Mouse (Mus musculus): ENCODE measurements around the gene Strn. TPM values are rescaled to one million over a fixed set of nuclear protein-coding genes. Genes with fewer than 3 reads are reported as not detected.
A peak's percentile ranks its signal among the peaks of the same experiment; 100 is the strongest.

The Strn gene
- polyA plus RNA-seq, 1 experiment from 2014 or later, result 7.8 TPM

DNA sequence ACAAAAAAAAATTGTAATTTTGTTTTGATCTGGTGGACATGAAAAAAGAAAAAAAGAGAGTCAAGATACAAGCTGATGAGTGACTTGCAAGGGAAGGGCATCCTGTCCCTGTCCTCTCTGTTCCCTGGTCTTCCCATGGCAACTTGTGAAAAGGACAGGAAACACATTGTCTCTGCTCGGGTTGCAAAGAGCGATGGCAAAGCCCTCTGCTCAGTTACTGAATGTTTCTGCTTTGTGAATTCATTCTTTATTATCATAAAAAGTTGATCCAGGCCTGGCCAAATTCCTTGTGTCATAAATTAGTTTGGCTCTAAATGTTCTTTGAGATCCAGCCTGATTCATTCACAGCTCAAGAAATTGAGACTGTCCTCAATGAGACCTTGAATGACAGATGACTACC, 775 bp upstream of the Strn start:
- H3K4me1 ChIP-seq, result peaks cover 14% of the 10 kb centered on the region
- no peaks in the 10 kb centered on the region for H3K36me3 ChIP-seq
- no peak overlapping the region for H3K27ac ChIP-seq
- no peak overlapping the region for H3K9ac ChIP-seq
- WGBS, result 32% methylated on average over 2 of the region's 2 CpGs
- no peaks in the 10 kb centered on the region for H3K9me3 ChIP-seq (replicated peaks)
- H3K4me3 ChIP-seq, result no peak overlapping the region
- H3K4me2 ChIP-seq (replicated peaks), result no peak overlapping the region
- no peaks in the 10 kb centered on the region; the same call in 1 of the 2 replicates for H3K27me3 ChIP-seq
- no peak for ATAC-seq (ENCODE audit: low FRiP score)

DNA sequence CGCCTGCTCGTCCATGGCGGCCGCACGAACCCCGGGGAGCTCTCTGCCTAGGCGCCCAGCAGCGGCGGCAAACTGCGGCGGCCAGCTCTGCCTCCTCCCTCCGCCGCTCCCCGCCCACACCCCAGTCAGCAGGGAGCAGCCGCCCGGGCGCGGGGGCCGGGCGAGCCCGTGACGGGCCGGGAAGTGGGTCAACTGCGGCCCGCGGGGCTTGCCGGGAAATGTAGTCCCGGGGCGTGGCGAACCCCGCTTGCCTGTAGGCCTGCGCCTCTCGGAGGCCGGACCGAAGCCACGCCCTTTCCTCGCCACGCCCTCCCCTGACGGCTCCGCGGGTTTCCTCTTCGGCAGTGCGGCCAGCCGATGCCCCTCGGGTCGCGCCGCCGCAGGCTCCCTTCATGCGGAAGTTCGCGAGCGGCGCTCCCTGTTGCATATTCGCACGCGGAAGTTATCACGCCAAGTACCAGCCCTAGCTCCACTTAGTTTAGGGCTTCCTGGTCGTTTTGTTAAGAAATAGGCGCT, 465 bp downstream of the Strn start:
- Histone ChIP-seq H3K4me2 (replicated peaks) (peak overlapping the region; percentile 77), H3K4me1 (peaks cover 20% of the 10 kb centered on the region), H3K9me3 (replicated peaks) (no peaks in the 10 kb centered on the region), H3K36me3 (no peaks in the 10 kb centered on the region), H3K27ac (peak overlapping the region; percentile 88), H3K9ac (peak overlapping the region; percentile 84), H3K27me3 (no peaks in the 10 kb centered on the region; the same call in 1 of the 2 replicates), H3K4me3 (peak overlapping the region; percentile 87)
- peak; percentile 100 for ATAC-seq (ENCODE audit: low FRiP score)
- 0% methylated on average over 50 of the region's 60 CpGs for WGBS

DNA sequence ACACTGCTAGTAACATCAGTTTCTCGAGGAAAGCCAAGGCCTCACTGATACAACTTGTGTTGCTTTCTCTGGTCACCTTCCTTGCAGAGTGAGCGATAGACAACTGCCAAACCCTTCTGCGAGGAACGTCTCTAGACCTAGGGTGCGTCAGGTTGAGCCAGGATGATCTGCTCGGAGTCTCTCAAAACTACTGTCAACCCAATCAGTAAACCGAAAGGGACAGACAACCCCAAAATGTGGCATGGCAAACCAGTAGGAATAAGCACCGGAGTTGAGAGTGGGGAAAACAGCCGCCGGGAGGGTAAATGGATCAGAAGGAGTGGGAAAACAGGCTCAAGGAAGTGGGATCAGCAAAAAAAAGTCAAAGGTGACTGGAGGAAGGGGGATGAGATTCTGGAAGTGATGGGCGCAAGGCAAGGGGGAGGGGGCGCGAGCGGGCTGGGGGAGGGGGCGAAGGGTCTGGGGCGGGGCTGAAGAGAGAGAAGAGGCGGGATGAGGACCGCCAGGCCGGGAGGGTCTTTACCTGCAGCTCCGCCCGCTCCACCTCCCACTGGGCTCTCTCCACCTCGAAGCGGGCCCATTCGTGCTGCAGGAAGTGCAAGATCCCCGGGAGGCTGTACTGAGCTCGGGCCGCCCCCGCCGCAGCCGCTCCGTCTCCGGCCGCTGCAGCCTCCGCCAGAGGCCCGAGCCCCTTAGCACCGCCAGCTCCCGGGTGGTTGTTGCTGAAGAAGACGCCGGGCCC, 1.1 kb downstream of the Strn start:
- Histone ChIP-seq H3K9me3 (replicated peaks) (no peaks in the 10 kb centered on the region), H3K36me3 (no peaks in the 10 kb centered on the region), H3K27me3 (no peaks in the 10 kb centered on the region; the same call in 1 of the 2 replicates), H3K4me1 (peaks cover 20% of the 10 kb centered on the region), H3K27ac (peak overlapping the region; percentile 88), H3K4me3 (peak overlapping the region; percentile 87), H3K4me2 (replicated peaks) (peak overlapping the region; percentile 77), H3K9ac (peak overlapping the region; percentile 84)
- under 1% methylated on average over 35 of the region's 39 CpGs for WGBS
- peak; percentile 80; the same call in 1 of the 2 replicates for ATAC-seq (ENCODE audit: low FRiP score)

DNA sequence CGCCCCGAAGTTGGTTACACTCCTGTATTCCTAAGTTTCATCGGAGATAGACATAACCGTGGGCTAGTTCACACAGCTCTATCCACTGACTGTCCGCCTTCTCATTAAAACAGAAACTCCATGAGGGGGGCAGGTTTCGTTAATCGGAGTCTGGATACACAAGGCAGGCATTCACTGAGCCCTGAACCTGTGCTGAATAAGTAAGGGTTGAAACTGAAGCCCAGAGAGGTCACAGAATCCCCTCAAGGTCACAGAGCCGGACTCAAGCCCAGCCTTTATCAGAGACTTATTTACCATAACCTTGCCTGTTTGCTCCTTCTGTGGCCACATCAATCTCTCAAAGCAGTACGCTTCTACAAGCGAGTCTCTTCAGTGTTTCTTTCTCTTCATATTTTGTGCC, 2.2 kb downstream of the Strn start:
- H3K9ac ChIP-seq, result no peak overlapping the region
- 70% methylated on average over 10 of the region's 10 CpGs for WGBS

DNA sequence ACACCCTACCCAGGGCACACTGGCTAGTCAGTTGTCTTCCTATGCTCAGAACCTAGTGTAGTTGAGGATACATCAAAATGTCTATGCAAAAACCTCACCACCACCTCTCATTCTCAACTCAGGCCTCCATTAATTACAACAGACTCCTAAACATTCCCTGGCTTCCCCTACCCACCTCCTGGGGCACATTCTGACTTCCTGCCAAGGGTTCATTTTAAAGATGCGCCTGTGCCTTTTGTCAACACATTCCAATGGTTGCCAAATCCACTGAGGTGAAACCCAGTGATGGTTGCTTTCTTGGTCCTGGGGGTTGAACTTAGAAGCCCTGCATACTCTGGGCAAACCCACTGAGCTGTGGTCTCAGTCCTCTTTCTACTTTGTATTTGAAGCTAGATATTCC, 4.9 kb downstream of the Strn start:
- Histone ChIP-seq H3K4me1 (peaks cover 20% of the 10 kb centered on the region), H3K27me3 (no peaks in the 10 kb centered on the region), H3K36me3 (no peaks in the 10 kb centered on the region), H3K9ac (no peak overlapping the region), H3K4me3 (no peak overlapping the region), H3K27ac (no peak overlapping the region), H3K9me3 (replicated peaks) (no peaks in the 10 kb centered on the region), H3K4me2 (replicated peaks) (no peak overlapping the region)
- 53% methylated on average over 1 of the region's 1 CpGs for WGBS
- no peak for ATAC-seq (ENCODE audit: low FRiP score)

More for the DNA sequence above, 2.2 kb downstream of the Strn start:
- ATAC-seq (ENCODE audit: low FRiP score), result no peak
- no peaks in the 10 kb centered on the region for H3K36me3 ChIP-seq
- H3K9me3 ChIP-seq (replicated peaks), result no peaks in the 10 kb centered on the region
- H3K4me1 ChIP-seq, result peaks cover 20% of the 10 kb centered on the region
- H3K27me3 ChIP-seq, result no peaks in the 10 kb centered on the region; the same call in 1 of the 2 replicates
- H3K4me3 ChIP-seq, result no peak overlapping the region
- no peak overlapping the region for H3K27ac ChIP-seq
- H3K4me2 ChIP-seq (replicated peaks), result peak overlapping the region; percentile 77; the same call in 1 of the 2 replicates

DNA sequence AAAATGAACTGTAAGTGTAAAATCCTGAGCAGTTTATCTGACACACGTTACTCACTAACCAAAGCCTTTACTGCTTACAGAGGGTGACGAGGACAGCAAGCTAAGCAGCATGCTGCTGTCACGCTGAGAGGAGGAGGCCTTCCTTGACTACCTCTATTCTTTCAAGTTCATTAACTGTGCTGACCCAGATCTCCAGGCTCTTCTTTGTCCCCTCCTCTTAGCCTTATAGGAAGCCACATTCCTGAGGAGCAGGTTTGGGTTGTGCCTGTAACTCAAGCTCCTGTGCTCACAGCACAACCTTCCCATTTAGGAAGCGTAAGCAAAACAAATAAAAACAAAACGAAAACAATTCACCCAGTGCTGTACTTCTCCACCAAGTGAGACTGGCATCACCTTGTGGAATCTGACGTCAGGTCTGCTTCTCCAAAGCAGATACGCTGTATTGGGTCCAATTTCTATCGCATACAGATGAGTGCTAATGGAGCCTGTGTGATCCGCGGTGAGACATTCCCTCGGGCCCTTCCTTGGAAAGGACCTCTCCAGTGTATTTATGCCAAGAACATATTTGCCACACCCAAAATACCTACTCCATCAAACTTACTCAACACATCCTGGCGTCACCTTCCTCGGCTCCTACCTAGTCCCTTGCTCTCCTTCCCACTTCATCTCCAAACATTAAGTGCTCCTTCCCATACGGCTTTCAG, 10.1 kb downstream of the Strn start:
- 75% methylated on average over 14 of the region's 14 CpGs for WGBS
- H3K27ac ChIP-seq, result no peak overlapping the region
- H3K27me3 ChIP-seq, result no peaks in the 10 kb centered on the region
- no peaks in the 10 kb centered on the region for H3K9me3 ChIP-seq (replicated peaks)
- no peak overlapping the region for H3K4me2 ChIP-seq (replicated peaks)
- H3K36me3 ChIP-seq, result no peaks in the 10 kb centered on the region
- H3K4me1 ChIP-seq, result 0 out of 2 replicates have a peak, but pooled peaks cover under 1% of the 10 kb centered on the region
- no peak overlapping the region for H3K4me3 ChIP-seq
- no peak overlapping the region for H3K9ac ChIP-seq
- ATAC-seq (ENCODE audit: low FRiP score), result no peak

DNA sequence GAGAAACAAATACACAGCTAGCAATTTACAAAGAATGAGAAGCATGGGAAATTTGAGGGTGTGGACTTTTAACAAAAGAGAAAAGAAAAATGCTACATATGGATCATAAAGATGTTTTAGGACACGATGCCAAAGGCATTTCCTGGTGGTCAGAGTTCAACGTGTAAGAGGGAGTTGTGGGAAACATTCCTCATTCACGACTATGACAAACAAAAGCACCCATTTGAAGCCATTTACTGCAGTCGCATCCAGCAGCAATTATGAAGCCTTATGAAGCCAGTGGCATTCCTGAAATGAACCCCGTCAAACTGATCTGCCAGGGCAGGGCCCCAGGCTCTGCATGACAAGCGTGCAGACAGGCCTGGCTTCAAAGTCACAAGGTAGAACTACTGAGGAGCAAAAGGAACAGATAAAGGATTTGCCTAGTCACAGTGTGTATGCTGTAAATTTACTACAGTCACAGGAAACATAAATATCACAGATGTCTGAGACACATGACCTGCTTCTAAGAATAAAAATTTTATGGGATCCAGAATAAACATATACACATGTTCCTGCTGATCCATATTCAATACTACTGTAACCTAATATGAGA, 12.4 kb downstream of the Strn start:
- WGBS, result 77% methylated on average over 6 of the region's 6 CpGs
- no peak overlapping the region for H3K27ac ChIP-seq
- H3K4me2 ChIP-seq (replicated peaks), result no peak overlapping the region
- H3K4me1 ChIP-seq, result no peaks in the 10 kb centered on the region
- no peaks in the 10 kb centered on the region for H3K9me3 ChIP-seq (replicated peaks)
- ATAC-seq (ENCODE audit: low FRiP score), result no peak
- no peaks in the 10 kb centered on the region for H3K27me3 ChIP-seq
- no peak overlapping the region for H3K4me3 ChIP-seq
- no peaks in the 10 kb centered on the region for H3K36me3 ChIP-seq
- H3K9ac ChIP-seq, result no peak overlapping the region

DNA sequence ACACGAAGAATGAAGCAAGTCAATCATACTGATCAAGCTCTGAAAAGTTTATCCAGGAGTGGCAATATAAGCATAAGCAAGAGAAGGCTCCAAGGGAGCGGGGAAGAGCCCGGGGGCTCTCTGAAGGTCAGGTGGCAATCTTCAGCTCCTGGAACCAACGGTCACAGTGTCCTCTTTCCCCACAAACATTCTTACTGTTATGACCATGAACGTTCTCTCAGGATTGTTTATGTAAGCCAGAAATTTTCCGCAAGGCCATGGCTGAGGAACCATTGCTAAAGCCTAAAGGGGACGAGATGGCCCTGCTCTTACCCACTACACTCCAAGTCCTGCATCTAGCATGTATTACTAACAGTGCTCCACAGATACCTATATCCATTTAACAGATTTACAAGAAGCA, 15.3 kb downstream of the Strn start:
- no peak overlapping the region for H3K9ac ChIP-seq
- H3K27me3 ChIP-seq, result no peaks in the 10 kb centered on the region
- peaks cover 6% of the 10 kb centered on the region for H3K36me3 ChIP-seq
- no peak overlapping the region for H3K4me2 ChIP-seq (replicated peaks)
- no peak overlapping the region for H3K27ac ChIP-seq
- 92% methylated on average over 7 of the region's 7 CpGs for WGBS
- no peaks in the 10 kb centered on the region for H3K4me1 ChIP-seq
- H3K9me3 ChIP-seq (replicated peaks), result no peaks in the 10 kb centered on the region
- ATAC-seq (ENCODE audit: low FRiP score), result no peak
- H3K4me3 ChIP-seq, result no peak overlapping the region

DNA sequence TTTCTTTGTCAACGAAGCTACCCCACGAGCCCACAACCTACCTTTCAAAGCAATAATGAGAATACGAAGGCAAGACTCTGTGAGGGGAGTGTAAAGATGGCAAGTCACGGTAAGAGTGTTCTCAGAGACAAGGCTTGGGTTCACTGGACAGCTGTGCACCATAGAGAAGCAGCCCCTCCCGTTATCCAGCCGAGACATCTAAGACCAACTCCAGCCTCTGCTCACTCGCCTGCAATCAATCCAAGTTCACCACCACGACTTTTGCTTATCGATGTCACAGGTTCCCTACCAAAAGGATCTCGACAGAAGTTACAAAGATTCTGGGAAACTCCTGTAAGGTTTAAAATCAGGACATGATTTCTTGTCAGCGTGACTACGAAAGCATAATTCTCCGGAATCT, 17.9 kb downstream of the Strn start:
- H3K36me3 ChIP-seq, result peaks cover 6% of the 10 kb centered on the region
- no peak for ATAC-seq (ENCODE audit: low FRiP score)
- no peak overlapping the region for H3K27ac ChIP-seq
- H3K4me2 ChIP-seq (replicated peaks), result no peak overlapping the region
- H3K9ac ChIP-seq, result no peak overlapping the region
- no peaks in the 10 kb centered on the region for H3K4me1 ChIP-seq
- H3K27me3 ChIP-seq, result no peaks in the 10 kb centered on the region
- H3K9me3 ChIP-seq (replicated peaks), result no peaks in the 10 kb centered on the region
- WGBS, result 92% methylated on average over 13 of the region's 13 CpGs
- no peak overlapping the region for H3K4me3 ChIP-seq

DNA sequence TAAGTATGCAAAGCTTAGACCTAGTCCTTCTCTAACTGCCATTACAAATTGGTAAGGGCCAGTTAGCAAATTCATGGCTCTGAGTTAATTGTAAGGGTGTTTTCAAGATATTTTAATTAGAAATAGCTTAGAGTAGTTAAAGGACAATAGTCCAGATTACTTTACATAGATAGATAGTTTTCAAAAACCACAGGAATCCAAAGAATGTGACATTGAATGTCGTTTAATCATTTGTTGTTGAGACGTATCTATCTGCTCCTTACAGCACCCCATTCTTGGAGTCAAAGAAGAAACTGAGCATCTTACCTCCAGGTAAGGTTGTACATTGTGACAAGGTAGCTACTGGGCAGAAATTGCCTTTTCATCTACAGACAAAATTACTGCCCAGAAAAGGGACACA, 26.7 kb downstream of the Strn start:
- H3K27ac ChIP-seq, result no peak overlapping the region
- H3K36me3 ChIP-seq, result 0 out of 2 replicates have a peak, but pooled peaks cover 3% of the 10 kb centered on the region
- H3K9ac ChIP-seq, result no peak overlapping the region
- H3K27me3 ChIP-seq, result no peaks in the 10 kb centered on the region
- peaks cover 4% of the 10 kb centered on the region; the same call in 1 of the 2 replicates for H3K9me3 ChIP-seq (replicated peaks)
- no peak overlapping the region for H3K4me2 ChIP-seq (replicated peaks)
- 82% methylated on average over 2 of the region's 2 CpGs for WGBS
- no peaks in the 10 kb centered on the region for H3K4me1 ChIP-seq
- no peak overlapping the region for H3K4me3 ChIP-seq
- ATAC-seq (ENCODE audit: low FRiP score), result no peak

DNA sequence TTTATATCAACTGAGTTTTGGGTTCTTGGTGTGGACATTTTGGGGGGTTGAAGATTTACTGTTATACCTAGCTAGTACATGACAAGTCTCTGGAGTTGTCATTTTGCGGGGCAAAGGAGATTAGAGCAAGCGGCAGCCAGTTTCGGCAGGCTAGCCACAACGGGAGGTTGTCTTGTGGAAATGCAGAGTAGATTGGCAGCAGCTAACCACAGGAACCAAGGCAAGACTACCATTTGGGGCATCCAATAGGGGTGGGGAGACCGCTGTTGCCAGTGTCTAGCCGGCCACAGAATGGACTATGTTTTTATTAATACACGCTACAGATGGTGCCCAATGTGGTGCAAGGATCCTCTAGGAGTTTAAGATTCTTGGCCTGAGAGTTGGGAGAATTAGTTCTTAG, 28.6 kb downstream of the Strn start:
- H3K27me3 ChIP-seq, result no peaks in the 10 kb centered on the region
- H3K4me1 ChIP-seq, result no peaks in the 10 kb centered on the region
- ATAC-seq (ENCODE audit: low FRiP score), result no peak
- H3K9me3 ChIP-seq (replicated peaks), result peaks cover 4% of the 10 kb centered on the region; the same call in 1 of the 2 replicates
- H3K36me3 ChIP-seq, result 0 out of 2 replicates have a peak, but pooled peaks cover 3% of the 10 kb centered on the region
- H3K4me3 ChIP-seq, result no peak overlapping the region
- H3K27ac ChIP-seq, result no peak overlapping the region
- no peak overlapping the region for H3K9ac ChIP-seq
- no peak overlapping the region for H3K4me2 ChIP-seq (replicated peaks)
- WGBS, result 81% methylated on average over 7 of the region's 7 CpGs

DNA sequence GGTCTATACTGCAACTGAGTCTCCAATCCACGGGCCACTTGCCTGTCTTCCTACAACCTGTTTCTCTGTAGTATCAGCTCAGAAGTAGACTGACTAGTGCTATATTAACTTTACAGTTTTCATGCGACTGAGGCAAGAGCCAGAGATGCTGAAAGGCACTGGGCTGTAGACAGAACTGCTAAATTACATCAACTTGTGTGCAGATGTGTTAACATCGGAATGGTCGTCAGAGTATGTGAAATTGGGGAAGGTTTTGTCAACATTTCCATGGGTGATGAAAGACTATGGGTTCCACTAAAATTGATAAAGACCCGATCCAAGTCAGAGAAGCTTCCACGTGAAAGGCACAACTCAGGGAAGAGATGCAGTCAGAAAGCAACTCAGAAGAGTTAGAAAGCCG, 34.0 kb downstream of the Strn start:
- H3K27me3 ChIP-seq, result no peaks in the 10 kb centered on the region
- no peak overlapping the region for H3K27ac ChIP-seq
- H3K9ac ChIP-seq, result no peak overlapping the region
- H3K4me3 ChIP-seq, result no peak overlapping the region
- peaks cover 4% of the 10 kb centered on the region; the same call in 1 of the 2 replicates for H3K9me3 ChIP-seq (replicated peaks)
- H3K4me1 ChIP-seq, result no peaks in the 10 kb centered on the region; the same call in 1 of the 2 replicates
- H3K4me2 ChIP-seq (replicated peaks), result no peak overlapping the region
- no peak for ATAC-seq (ENCODE audit: low FRiP score)
- peaks cover 8% of the 10 kb centered on the region; the same call in 1 of the 2 replicates for H3K36me3 ChIP-seq
- WGBS, result 95% methylated on average over 7 of the region's 7 CpGs

Data from hindbrain, embryonic 12.5 days (tissue).